Mouse (Mus musculus): ENCODE measurements around the gene Klk10. TPM values are rescaled to one million over a fixed set of nuclear protein-coding genes. Genes with fewer than 3 reads are reported as not detected.

Gene Klk10
- polyA plus RNA-seq, 1 experiment: not detected

DNA sequence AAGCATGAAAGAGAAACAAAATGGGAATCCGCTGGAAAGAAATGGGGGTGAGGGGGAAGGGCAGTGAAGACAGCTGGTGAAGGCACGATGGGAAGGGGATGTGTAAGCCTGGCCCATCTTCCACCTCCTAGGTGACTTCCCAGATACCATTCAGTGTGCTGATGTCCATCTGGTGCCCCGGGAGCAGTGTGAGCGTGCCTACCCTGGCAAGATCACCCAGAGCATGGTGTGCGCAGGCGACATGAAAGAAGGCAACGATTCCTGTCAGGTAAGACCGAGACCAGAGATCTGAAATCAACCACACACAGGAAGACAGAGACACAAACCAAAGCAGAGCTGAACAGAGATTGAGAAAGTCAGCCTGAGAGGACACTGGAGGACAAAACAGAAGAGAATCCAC is 48.2 kb downstream of the Klk10 start:
- no peak for TF ChIP-seq GATA1 (IDR thresholded peaks at IDR 0.05; ENCODE audit: low read length)

Other genes with a start within 250 kb of the Klk10 start
- not detected in 2 replicates for gene Cd33, start 236.6 kb upstream of the Klk10 start, polyA plus RNA-seq (2012)
- 0.09 and 0.15 TPM in 2 replicates for gene Zfp658, start 218.8 kb upstream of the Klk10 start, polyA plus RNA-seq (2012)
- 0.09 and 0.12 TPM in 2 replicates for gene Zfp719, start 201.4 kb upstream of the Klk10 start, polyA plus RNA-seq (2012)
- gene Zfp819, start 173.9 kb upstream of the Klk10 start, polyA plus RNA-seq (2012): not detected in 2 replicates
- not detected in 2 replicates for gene Ceacam18, start 146.3 kb upstream of the Klk10 start, polyA plus RNA-seq (2012)
- not detected in 2 replicates for gene Siglece, start 120.9 kb upstream of the Klk10 start, polyA plus RNA-seq (2012)
- 25.2 and 33.9 TPM in 2 replicates for gene Ctu1, start 109.0 kb upstream of the Klk10 start, polyA plus RNA-seq (2012)
- not detected in 2 replicates for gene Klk14, start 90.6 kb upstream of the Klk10 start, polyA plus RNA-seq (2012)
- not detected in 2 replicates for gene Klk13, start 68.5 kb upstream of the Klk10 start, polyA plus RNA-seq (2012)
- not detected in 2 replicates for gene Klk12, start 12.1 kb upstream of the Klk10 start, polyA plus RNA-seq (2012)
- gene Klk11, start 6.4 kb upstream of the Klk10 start, polyA plus RNA-seq (2012): not detected in 2 replicates
- not detected in 2 replicates for gene Klk9, start 10.9 kb downstream of the Klk10 start, polyA plus RNA-seq (2012)
- not detected in 2 replicates for gene Klk8, start 16.5 kb downstream of the Klk10 start, polyA plus RNA-seq (2012)
- gene Klk7, start 30.3 kb downstream of the Klk10 start, polyA plus RNA-seq (2012): not detected in 2 replicates
- gene Klk6, start 43.5 kb downstream of the Klk10 start, polyA plus RNA-seq (2012): not detected in 2 replicates
- gene Klk5, start 60.9 kb downstream of the Klk10 start, polyA plus RNA-seq (2012): not detected in 2 replicates
- not detected in 2 replicates for gene Klk4, start 100.1 kb downstream of the Klk10 start, polyA plus RNA-seq (2012)
- not detected in 2 replicates for gene Klk15, start 152.7 kb downstream of the Klk10 start, polyA plus RNA-seq (2012)
- not detected in 2 replicates for gene Klk1b8, start 169.6 kb downstream of the Klk10 start, polyA plus RNA-seq (2012)
- gene Klk1b1, start 185.7 kb downstream of the Klk10 start, polyA plus RNA-seq (2012): not detected in 2 replicates
- not detected in 2 replicates for gene Klk1b9, start 195.0 kb downstream of the Klk10 start, polyA plus RNA-seq (2012)
- gene Klk1b11, start 214.8 kb downstream of the Klk10 start, polyA plus RNA-seq (2012): not detected in 2 replicates
- not detected in 2 replicates for gene Klk1b26, start 231.1 kb downstream of the Klk10 start, polyA plus RNA-seq (2012)

Measured in G1E-ER4 (cell line).